Mouse (Mus musculus): ENCODE measurements at regions not wholly inside any gene's neighbourhood (a gene's known extent, or its start where the extent isn't known, plus 50 kb on each side); places are given as distances from the start of the nearest gene placed in this dataset.
A peak's percentile ranks its signal among the peaks of the same experiment; 100 is the strongest.
"Not testable (repeated sequence)": the region's sequence is repeated elsewhere in the genome, so short reads cannot be mapped to it uniquely, and the experiment has no call there.

DNA sequence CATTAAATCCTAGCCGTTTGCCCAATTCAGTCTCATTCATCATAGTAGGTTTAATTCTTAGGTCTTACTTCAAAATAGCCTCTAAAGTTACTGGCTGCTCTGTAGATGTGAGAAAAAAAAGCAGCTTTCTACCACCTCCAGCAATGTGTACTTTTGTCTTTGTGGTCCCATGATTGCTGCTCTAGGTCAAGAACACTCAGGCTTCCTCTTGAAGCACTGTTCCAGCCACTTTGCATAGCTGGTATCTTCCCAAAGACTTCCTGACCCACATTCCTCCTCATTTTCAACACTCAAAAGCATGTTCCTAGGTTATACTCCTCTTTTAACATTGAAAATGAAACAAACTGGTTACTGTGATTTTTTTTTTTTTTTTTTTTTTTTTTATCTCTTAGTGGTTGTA is 973.2 kb downstream of the Ttll7 start:
- DNase-seq (ENCODE audit: low spot score), result no peak

- peak; percentile 24 for DNase-seq (ENCODE audit: low spot score)
These were observed 972.3 kb downstream of the Ttll7 start for GRCm38 (mm10) chr3:147824451-147824850.

- DNase-seq (ENCODE audit: low spot score), result no peak
These were observed 962.0 kb downstream of the Ttll7 start for GRCm38 (mm10) chr3:147814080-147814650.

DNA sequence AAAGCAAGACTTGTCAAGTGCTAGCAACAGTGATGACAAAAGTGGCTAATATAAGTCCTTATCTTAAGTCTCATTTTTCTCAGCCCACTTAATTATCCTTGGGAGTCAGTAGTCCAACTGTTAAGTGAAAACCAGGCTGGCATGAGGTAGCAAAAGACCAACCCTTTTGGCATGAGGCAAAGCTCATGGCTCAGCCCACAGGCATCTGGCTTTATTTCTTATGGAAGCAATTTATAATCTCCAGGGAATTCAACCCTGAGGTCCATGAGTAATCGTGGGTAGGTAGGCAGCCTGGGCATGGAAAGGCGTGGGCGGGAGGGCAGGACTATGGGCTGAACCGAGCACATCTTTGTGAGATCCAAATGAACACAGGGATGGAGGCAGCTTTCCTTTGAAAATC is 950.4 kb downstream of the Ttll7 start:
- DNase-seq (ENCODE audit: low spot score), result no peak

DNA sequence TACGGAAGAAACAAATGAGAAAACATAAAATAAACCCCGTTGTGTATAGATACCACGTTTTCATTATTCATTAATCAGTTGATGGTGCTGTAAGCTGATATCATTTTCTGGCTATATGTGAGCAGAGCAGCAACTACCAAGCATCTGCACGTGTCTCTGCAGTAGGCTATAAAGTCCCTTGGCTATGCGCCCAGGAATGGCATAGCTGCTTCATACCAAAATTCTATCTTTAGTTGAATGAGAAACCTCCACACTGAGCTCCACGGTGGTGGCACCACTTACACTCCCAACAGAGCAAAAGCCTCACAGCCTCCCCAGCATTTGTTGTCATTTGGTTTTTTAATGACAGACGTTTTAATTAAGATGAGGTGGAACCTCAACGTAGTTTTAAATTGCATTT is 944.4 kb downstream of the Ttll7 start:
- no peak for DNase-seq (ENCODE audit: low spot score)

DNA sequence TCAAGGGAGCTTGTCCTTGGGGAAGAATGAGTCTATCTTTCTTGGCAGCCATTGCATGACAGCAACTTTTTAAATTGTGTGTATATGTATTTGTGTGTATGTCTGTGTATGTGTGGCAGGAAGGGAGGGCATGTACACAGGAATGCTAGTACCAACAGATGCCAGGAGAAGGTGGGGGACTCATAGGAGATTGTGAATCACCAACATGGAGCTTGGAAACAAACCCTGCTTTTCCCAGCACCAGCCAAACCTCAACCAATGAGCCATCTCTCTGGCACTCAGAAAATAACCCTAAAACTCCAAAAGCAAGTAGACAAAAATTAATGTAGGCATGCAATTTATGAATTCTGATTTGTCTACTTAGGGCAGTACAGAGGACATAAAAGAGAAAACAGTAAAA is 942.9 kb downstream of the Ttll7 start:
- DNase-seq (ENCODE audit: low spot score), result no peak

GRCm38 (mm10) chr3:147786555-147786954 is 934.4 kb downstream of the Ttll7 start:
- no peak for DNase-seq (ENCODE audit: low spot score)

DNA sequence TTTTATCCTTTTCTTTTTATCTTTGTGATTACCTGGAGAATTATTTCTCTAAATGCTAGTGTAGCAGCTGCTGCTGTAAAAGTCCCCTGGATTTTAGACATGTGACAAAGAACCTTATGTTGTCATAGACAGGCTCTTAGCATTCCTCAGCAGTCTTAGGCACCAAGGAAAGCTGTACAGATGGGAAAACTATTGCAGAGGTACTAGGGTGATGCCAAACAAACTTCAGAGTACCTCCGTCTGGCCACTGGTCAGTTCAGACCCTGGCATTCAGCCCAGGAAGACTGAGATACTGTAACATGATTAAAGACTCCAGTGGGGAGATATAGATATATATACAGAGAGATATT is 898.6 kb downstream of the Ttll7 start:
- DNase-seq (ENCODE audit: low spot score), result no peak

DNA sequence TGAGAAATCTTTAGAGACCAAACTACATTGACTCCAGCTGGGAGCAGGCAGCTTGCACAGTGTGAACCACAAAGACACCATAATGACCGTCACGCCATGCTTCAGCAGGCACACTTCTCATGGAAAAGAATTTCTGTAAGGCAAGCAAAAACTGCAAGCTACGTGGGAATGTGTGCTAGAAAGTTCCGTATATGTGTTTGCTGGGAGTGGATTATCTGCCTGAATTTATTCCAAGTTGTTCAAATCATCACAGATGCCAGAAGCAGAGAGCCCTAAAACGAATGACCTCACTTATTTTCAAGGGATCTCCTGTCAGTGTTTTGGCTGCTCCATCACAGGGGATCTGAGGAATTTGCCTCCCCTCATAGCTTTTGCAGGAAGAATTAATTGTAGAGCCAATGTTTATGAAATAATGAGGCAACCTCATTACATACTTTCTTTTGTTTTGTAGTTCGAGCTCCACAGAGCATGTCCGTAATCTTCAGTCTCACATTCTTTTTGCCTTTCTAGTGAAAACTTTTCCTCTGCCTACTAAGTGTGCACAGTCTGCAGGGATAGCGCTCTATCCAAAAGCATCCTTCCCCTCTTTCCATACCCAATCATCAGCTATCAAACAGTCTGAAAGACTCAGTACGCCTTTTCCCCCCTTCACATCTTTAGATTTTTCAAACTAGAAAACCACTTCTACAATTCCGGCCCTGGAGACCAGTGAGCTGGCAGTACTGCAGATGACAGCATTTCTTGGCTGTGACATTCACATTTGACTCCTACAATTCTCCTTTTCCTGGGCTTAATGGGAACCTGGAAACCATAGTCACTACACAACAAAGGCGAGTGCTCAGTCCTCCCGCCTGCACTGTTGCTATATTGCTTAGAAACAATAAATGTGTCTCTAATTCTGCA is 898.0 kb downstream of the Ttll7 start:
- DNase-seq (ENCODE audit: low spot score), result no peak

GRCm38 (mm10) chr3:147749442-147749841 is 897.3 kb downstream of the Ttll7 start:
- DNase-seq (ENCODE audit: low spot score), result no peak

- DNase-seq (ENCODE audit: low spot score), result no peak
These were observed 884.7 kb downstream of the Ttll7 start for GRCm38 (mm10) chr3:147736673-147737439.

DNA sequence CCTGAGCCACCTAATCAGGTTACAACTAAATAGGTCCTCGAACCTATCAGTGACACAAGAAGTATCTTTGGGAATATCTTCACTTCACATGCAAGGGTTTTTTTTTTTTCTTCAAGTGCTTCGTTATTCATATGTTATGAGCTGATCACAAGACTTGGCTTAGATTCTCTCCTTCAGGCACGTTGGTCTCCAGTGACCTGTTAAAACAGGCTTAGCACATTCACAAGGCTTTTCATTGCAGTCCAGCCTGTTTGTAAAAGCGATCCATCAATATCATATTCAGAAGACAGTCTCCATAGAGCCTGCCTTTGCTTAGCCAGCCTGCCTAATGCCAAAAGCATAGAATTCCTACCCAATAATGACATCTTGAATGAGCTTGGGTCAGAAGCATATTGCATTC is 864.2 kb downstream of the Ttll7 start:
- no peak for DNase-seq (ENCODE audit: low spot score)

- DNase-seq (ENCODE audit: low spot score), result peak; percentile 73
These were observed 855.2 kb downstream of the Ttll7 start for GRCm38 (mm10) chr3:147707401-147707801.

GRCm38 (mm10) chr3:147683730-147684129 is 831.6 kb downstream of the Ttll7 start:
- DNase-seq (ENCODE audit: low spot score), result no peak

DNA sequence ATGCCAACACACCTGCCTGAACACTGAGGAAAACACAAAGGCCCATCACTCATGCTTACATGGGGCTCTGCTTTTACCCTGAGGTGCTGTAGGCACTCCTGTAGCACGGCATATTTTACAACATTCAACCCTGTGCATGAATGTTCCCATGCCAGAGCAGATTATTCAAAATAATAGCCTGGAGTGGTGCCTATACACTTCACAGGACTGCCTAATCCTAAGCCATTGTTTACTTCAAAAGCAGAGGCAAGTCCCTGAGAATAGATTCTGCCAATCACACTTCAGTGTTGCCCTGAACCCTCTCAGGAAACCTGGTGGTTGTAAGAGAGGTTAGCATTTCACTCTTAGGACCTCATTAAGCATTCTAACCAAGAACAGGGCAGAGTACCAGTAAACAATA is 828.1 kb downstream of the Ttll7 start:
- no peak for DNase-seq (ENCODE audit: low spot score)

DNA sequence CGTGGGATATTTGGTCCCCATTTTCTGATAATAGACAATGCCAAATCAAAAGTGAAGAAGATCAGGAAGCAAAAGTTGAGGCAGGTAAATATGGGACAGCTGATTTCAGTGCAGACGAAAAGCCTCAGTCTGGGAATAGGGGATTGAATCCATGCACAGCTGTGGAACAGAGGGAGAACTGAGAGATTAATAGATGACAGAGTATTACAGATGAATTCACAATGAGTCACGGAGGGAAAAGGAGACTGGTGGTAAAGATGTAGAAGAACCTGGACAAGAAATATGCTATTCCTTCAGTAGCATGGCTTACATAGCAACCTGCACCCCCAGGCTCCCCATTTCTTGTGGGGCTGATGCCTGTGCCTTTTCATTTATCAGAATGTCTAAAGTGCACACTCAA is 810.4 kb downstream of the Ttll7 start:
- DNase-seq (ENCODE audit: low spot score), result no peak

GRCm38 (mm10) chr3:147652849-147653248 is 800.7 kb downstream of the Ttll7 start:
- no peak for DNase-seq (ENCODE audit: low spot score)

DNA sequence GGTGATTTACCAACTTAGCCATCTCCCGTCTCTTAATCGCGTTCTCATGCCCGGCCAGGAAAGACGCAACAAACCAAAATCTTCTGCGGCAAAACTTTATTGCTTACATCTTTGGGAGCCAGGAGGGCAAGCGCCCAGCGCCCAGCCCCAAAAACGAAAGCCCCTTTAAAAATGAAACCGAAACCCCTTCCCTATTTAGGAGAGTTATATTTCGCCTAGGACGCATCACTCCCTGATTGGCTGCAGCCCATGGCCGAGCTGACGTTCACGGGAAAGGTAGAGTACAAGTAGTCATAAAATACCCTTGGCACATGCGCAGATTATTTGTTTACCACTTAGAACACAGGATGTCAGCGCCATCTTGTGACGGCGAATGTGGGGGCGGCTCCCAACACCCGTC is 783.3 kb downstream of the Ttll7 start:
- DNase-seq (ENCODE audit: low spot score), result not testable (repeated sequence)

GRCm38 (mm10) chr3:147631151-147631550 is 779.0 kb downstream of the Ttll7 start:
- no peak for DNase-seq (ENCODE audit: low spot score)

- no peak for DNase-seq (ENCODE audit: low spot score)
These were observed 731.6 kb downstream of the Ttll7 start for GRCm38 (mm10) chr3:147583697-147584315.

DNA sequence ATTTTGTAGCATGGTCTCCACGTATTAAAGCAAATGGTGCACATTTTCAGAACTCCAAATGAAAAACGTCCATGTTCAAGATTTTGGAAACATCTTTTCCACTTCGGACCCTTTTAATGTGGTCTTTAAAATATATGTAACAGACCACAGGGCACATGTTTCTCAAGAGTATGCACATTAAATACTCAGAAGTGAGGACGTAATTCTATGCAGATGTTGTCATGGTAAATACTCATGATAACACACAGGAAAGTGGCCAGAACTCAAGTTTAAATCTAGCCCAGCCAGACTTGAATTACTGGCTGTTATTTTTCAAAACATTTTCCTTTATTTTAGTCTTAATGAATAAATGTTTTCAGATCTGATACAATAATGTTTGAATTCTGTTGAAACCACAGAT is 719.7 kb downstream of the Ttll7 start:
- DNase-seq (ENCODE audit: low spot score), result no peak

- DNase-seq (ENCODE audit: low spot score), result no peak
These were observed 693.3 kb downstream of the Ttll7 start for GRCm38 (mm10) chr3:147545329-147546006.
